Mouse (Mus musculus) ES-Bruce4 (cell line): ENCODE data around the gene Celsr1. TPM values are rescaled to one million over a fixed set of nuclear protein-coding genes. Genes with fewer than 3 reads are reported as not detected.

Experiments
- H3K27ac ChIP-seq: 2 replicates; pipeline ENCODE4 v1.5.1; 2012; ENCODE audit warnings: low read length, inconsistent platforms; ENCODE audit not compliant: insufficient read depth
- H3K27me3 ChIP-seq: 2 replicates; pipeline ENCODE4 v1.6.1; 2012; ENCODE audit warnings: mild to moderate bottlenecking, low read length, inconsistent platforms; ENCODE audit not compliant: control insufficient read depth, poor library complexity, insufficient read depth, severe bottlenecking
- H3K36me3 ChIP-seq: 2 replicates; pipeline ENCODE4 v1.6.1; 2012; ENCODE audit warnings: inconsistent platforms, mild to moderate bottlenecking, low read length, moderate library complexity; ENCODE audit not compliant: control insufficient read depth, poor library complexity, insufficient read depth, severe bottlenecking
- H3K4me1 ChIP-seq: one replicate; pipeline ENCODE4 v1.8.1; 2011; ENCODE audit warnings: low read length; ENCODE audit not compliant: control insufficient read depth, insufficient read depth
- H3K4me3 ChIP-seq: 2 replicates; pipeline ENCODE4 v1.5.1; 2011; ENCODE audit warnings: low read depth, mild to moderate bottlenecking, low read length
- H3K9ac ChIP-seq: 2 replicates; pipeline ENCODE4 v1.6.1; 2012; ENCODE audit warnings: low read depth, mild to moderate bottlenecking, inconsistent platforms; ENCODE audit not compliant: poor library complexity, severe bottlenecking
- H3K9me3 ChIP-seq: replicated peaks from 2 replicates; pipeline ENCODE4 v1.6.1; 2012; ENCODE audit warnings: mild to moderate bottlenecking, low read length, inconsistent platforms; ENCODE audit not compliant: control insufficient read depth, poor library complexity, insufficient read depth, severe bottlenecking
- CTCF ChIP-seq: IDR thresholded peaks from one replicate; pipeline ENCODE4 v1.8.1; 2011; ENCODE audit warnings: low read depth, low read length
- EP300 ChIP-seq: IDR thresholded peaks from 2 replicates; pipeline ENCODE4 v1.6.1; 2011; ENCODE audit warnings: low read depth, low read length; ENCODE audit not compliant: insufficient read depth
- POLR2A ChIP-seq: IDR thresholded peaks from one replicate; pipeline ENCODE4 v1.8.1; 2011; ENCODE audit warnings: low read length; ENCODE audit not compliant: insufficient read depth
- polyA plus RNA-seq: library from polyadenylated mRNA; stranded (reverse); fragments of >200 nt; gene quantifications from 2 replicates; pipeline ENCODE4 v1.2.4, GENCODE M21; 2011; ENCODE audit warnings: low read depth; ENCODE audit not compliant: missing spikeins, insufficient read depth, insufficient read length

The Celsr1 gene
- polyA plus RNA-seq, 1 experiment, result 10.2 TPM

DNA sequence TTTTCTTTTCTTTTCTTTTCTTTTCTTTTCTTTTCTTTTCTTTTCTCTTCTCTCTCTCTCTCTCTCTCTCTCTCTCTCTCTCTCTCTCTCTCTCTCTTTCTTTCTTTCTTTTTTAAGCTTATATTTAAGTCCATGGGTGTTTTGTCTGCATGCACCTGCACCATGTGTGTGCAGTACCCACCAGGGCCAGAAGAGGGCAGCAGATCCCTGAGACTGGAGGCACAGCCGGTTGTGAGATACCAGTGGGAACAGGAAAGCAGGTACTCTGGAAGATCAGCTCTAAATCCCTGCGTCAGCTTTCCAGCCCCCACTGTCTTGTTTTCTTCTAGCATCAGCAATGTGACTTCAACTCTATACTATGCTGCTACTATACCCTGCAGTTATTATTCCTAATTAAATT, 120.0 kb downstream of the Celsr1 start:
- peak; percentile 99 for TF ChIP-seq CTCF
- no peak for TF ChIP-seq EP300
- no peak overlapping the region for H3K9ac ChIP-seq
- H3K27ac ChIP-seq, result no peak overlapping the region
- H3K4me1 ChIP-seq, result no peaks in the 10 kb centered on the region
- no peaks in the 10 kb centered on the region for H3K27me3 ChIP-seq
- H3K36me3 ChIP-seq, result no peaks in the 10 kb centered on the region
- no peaks in the 10 kb centered on the region for H3K9me3 ChIP-seq
- H3K4me3 ChIP-seq, result no peak overlapping the region

DNA sequence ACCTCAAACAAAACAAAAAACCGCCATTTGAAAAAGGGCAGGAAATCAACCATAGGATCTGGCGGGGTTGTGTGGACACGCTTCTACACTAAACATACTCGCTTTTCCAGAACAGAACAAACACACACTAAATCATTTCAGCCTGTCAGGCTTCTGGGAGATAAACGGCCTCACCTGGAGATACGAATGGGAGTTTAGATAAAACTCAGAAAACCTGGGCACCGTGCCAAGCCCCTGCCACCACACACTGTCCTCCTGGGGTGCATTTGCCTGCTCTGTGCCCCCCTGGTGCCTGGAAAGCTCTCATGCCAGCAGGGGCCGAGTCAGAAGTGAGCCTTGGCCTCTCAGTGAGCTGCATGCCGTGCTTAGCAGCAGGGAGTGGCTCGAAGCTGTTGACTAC, 123.6 kb downstream of the Celsr1 start:
- TF ChIP-seq EP300 (no peak), CTCF (no peak), POLR2A (no peak)
- Histone ChIP-seq H3K36me3 (no peaks in the 10 kb centered on the region), H3K9ac (no peak overlapping the region), H3K4me1 (no peaks in the 10 kb centered on the region), H3K27ac (no peak overlapping the region), H3K4me3 (no peak overlapping the region), H3K27me3 (no peaks in the 10 kb centered on the region), H3K9me3 (no peaks in the 10 kb centered on the region)

DNA sequence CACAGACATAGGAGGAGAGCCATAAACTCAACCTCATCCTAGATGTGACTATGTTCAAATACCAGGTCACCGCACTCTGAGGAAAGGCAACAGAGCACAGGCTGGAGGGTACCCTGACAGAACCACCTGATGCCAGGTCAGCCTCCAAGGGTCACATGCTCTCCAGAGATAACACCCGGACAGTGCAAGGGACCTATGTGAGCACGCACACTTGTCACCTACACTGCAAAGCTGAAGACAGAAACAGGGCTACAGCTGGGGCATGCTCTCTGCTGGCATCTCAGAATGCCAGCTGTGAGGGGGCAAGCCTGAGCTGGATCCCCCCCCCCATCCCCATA, 124.1 kb downstream of the Celsr1 start:
- Histone ChIP-seq H3K4me3 (no peak overlapping the region), H3K36me3 (no peaks in the 10 kb centered on the region), H3K9ac (no peak overlapping the region), H3K4me1 (no peaks in the 10 kb centered on the region), H3K9me3 (no peaks in the 10 kb centered on the region), H3K27ac (no peak overlapping the region), H3K27me3 (no peaks in the 10 kb centered on the region)
- TF ChIP-seq POLR2A (no peak), CTCF (no peak), EP300 (no peak)

GRCm38 (mm10) chr15:85908660-85909491, 124.7 kb downstream of the Celsr1 start:
- no peaks in the 10 kb centered on the region for H3K36me3 ChIP-seq
- no peaks in the 10 kb centered on the region for H3K9me3 ChIP-seq
- no peak overlapping the region for H3K4me3 ChIP-seq
- H3K9ac ChIP-seq, result no peak overlapping the region
- no peaks in the 10 kb centered on the region for H3K4me1 ChIP-seq
- TF ChIP-seq EP300 (no peak), POLR2A (no peak), CTCF (no peak)
- H3K27me3 ChIP-seq, result no peaks in the 10 kb centered on the region
- H3K27ac ChIP-seq, result no peak overlapping the region

GRCm38 (mm10) chr15:85903826-85904225, 129.8 kb downstream of the Celsr1 start:
- H3K27ac ChIP-seq, result no peak overlapping the region
- H3K4me1 ChIP-seq, result no peaks in the 10 kb centered on the region
- no peaks in the 10 kb centered on the region for H3K27me3 ChIP-seq
- TF ChIP-seq EP300, result no peak
- TF ChIP-seq CTCF, result peak; percentile 94
- no peak overlapping the region for H3K9ac ChIP-seq
- no peaks in the 10 kb centered on the region for H3K9me3 ChIP-seq
- H3K36me3 ChIP-seq, result no peaks in the 10 kb centered on the region
- H3K4me3 ChIP-seq, result peak overlapping the region; percentile 16; the same call in 1 of the 2 replicates

DNA sequence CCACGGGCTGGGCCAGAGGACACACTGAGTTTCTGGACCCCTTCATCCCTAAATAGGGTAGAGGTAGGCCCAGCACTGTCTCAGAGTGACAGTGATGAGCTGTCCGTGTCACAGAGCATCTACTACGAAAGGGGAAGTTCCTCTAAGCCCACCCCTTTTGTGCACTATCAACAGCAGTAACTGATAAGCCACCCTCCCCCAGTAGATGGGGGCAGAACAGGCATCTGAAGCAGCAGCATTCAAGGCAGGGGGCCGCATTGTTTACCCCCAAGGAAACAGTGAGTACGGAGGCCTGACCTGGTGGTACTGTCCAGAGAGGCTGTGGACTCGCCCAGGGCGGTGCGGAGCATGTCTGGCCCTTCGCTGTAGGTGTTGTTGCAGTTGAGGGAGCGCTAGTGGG, 131.1 kb downstream of the Celsr1 start:
- H3K9me3 ChIP-seq, result no peaks in the 10 kb centered on the region
- TF ChIP-seq POLR2A (no peak), CTCF (no peak), EP300 (no peak)
- H3K27ac ChIP-seq, result no peak overlapping the region
- no peaks in the 10 kb centered on the region for H3K36me3 ChIP-seq
- H3K4me1 ChIP-seq, result no peaks in the 10 kb centered on the region
- H3K9ac ChIP-seq, result no peak overlapping the region
- no peak overlapping the region for H3K4me3 ChIP-seq
- H3K27me3 ChIP-seq, result no peaks in the 10 kb centered on the region
